Mouse (Mus musculus) liver, embryonic 14 days (tissue): ENCODE data around the gene Prmt2. TPM values are rescaled to one million over a fixed set of nuclear protein-coding genes. Genes with fewer than 3 reads are reported as not detected.

ENCODE experiments used
- polyA plus RNA-seq: library from polyadenylated mRNA; depleted of rRNA; stranded (reverse); fragments of >200 nt; gene quantifications from 2 replicates; pipeline ENCODE4 v1.2.3, GENCODE M21; 2012; rRNA removed

Gene Prmt2
- 3.2 and 4.0 TPM in 2 replicates for polyA plus RNA-seq

GRCm38 (mm10) chr10:76237341-76238225 lies at the start of gene Prmt2:
TSS of gene Prmt2 (minus strand) at chr10:76237865.

GRCm38 (mm10) chr10:76253536-76253935 lies 15.9 kb upstream of the Prmt2 start, which contains the start of gene S100b:
TSS of gene S100b (plus strand) at chr10:76253853.

Other genes with a start within 250 kb of the Prmt2 start
- gene Zfp280b, start 205.2 kb downstream of the Prmt2 start, polyA plus RNA-seq: 7.5 and 8.2 TPM in 2 replicates
- gene Slc5a4b, start 126.9 kb downstream of the Prmt2 start, polyA plus RNA-seq: 0.03 and 0.08 TPM in 2 replicates
- 0.06 TPM in 2 replicates for gene Slc5a4a, start 90.4 kb downstream of the Prmt2 start, polyA plus RNA-seq
- gene S100b, start 16.0 kb upstream of the Prmt2 start, polyA plus RNA-seq: 0.03 and 0.11 TPM in 2 replicates
- 1.8 TPM in 2 replicates for gene Dip2a, start 107.4 kb upstream of the Prmt2 start, polyA plus RNA-seq
- gene AC141477.1, start 202.6 kb upstream of the Prmt2 start, polyA plus RNA-seq: not detected in 2 replicates
- gene Pcnt, start 204.9 kb upstream of the Prmt2 start, polyA plus RNA-seq: 18.5 and 20.9 TPM in 2 replicates
- not detected in 2 replicates for gene 2610028H24Rik, start 211.2 kb upstream of the Prmt2 start, polyA plus RNA-seq
- gene Mcm3ap, start 231.1 kb upstream of the Prmt2 start, polyA plus RNA-seq: 11.1 and 12.2 TPM in 2 replicates
- 1.4 and 1.5 TPM in 2 replicates for gene Ybey, start 231.2 kb upstream of the Prmt2 start, polyA plus RNA-seq